Mouse (Mus musculus) liver, embryonic 11.5 days (tissue): ENCODE results near the gene Fbxl13. TPM values are rescaled to one million over a fixed set of nuclear protein-coding genes. Genes with fewer than 3 reads are reported as not detected.

Experiments
- ATAC-seq: fragments of 200-750 bp; cut with Nextera tagmentation; replicated peaks from 2 replicates; pipeline ENCODE4 v1.8.0; 2017; ENCODE audit warnings: moderate number of reproducible peaks, mild to moderate bottlenecking, moderate TSS enrichment, moderate library complexity; ENCODE audit not compliant: low FRiP score
- DNase-seq: peaks from one replicate; pipeline ENCODE4 v3.0.0-alpha.2; 2017; ENCODE audit warnings: low spot score
- H3K27ac ChIP-seq: fragments of 300-500 bp; sonication (generic); 2 replicates; pipeline ENCODE4 v1.5.1; 2014; ENCODE audit warnings: mild to moderate bottlenecking, low read depth, low read length, control low read depth
- H3K27me3 ChIP-seq: fragments of 300-500 bp; sonication (generic); replicated peaks from 2 replicates; pipeline ENCODE4 v1.6.1; 2014; ENCODE audit warnings: low read length, mixed read lengths; ENCODE audit not compliant: control insufficient read depth, insufficient read depth
- H3K36me3 ChIP-seq: fragments of 300-500 bp; sonication (generic); 2 replicates; pipeline ENCODE4 v1.6.1; 2014; ENCODE audit warnings: mild to moderate bottlenecking, low read length, moderate library complexity, mixed read lengths; ENCODE audit not compliant: control insufficient read depth, insufficient read depth
- H3K4me1 ChIP-seq: fragments of 300-500 bp; sonication (generic); replicated peaks from 2 replicates; pipeline ENCODE4 v1.6.1; 2014; ENCODE audit warnings: low read length, mixed read lengths; ENCODE audit not compliant: control insufficient read depth, insufficient read depth
- H3K4me2 ChIP-seq: fragments of 300-500 bp; sonication (generic); 2 replicates; pipeline ENCODE4 v1.6.1; 2014; ENCODE audit warnings: mild to moderate bottlenecking, control low read depth, moderate library complexity
- H3K4me3 ChIP-seq: fragments of 300-500 bp; sonication (generic); 2 replicates; pipeline ENCODE4 v1.5.1; 2014; ENCODE audit warnings: low read depth, low read length, control low read depth
- H3K9ac ChIP-seq: fragments of 300-500 bp; sonication (generic); 2 replicates; pipeline ENCODE4 v1.6.1; 2014; ENCODE audit warnings: low read depth, low read length, control low read depth
- H3K9me3 ChIP-seq: fragments of 300-500 bp; sonication (generic); 2 replicates; pipeline ENCODE4 v1.6.1; 2016; ENCODE audit warnings: low read length, inconsistent platforms, mixed read lengths; ENCODE audit not compliant: control insufficient read depth
- WGBS: fragments of 180-500 bp; shearing (Covaris S2); extraction: QIAGEN DNeasy Blood & Tissue Kit; methylation state at CpG from one replicate; pipeline ENCODE4 v1.1.7; 2014; 5-methylcytosine and 5-hydroxymethylcytosine counted together
- polyA plus RNA-seq: library from polyadenylated mRNA; unstranded; fragments of >200 nt; fragmentation: Nextera tagmentation; extraction: Ambion mirVana; gene quantifications from 2 replicates; pipeline ENCODE4 v1.2.1, GENCODE M21; 2014

The Fbxl13 gene
- polyA plus RNA-seq, 1 experiment from 2014 or later = 0.23 TPM

DNA sequence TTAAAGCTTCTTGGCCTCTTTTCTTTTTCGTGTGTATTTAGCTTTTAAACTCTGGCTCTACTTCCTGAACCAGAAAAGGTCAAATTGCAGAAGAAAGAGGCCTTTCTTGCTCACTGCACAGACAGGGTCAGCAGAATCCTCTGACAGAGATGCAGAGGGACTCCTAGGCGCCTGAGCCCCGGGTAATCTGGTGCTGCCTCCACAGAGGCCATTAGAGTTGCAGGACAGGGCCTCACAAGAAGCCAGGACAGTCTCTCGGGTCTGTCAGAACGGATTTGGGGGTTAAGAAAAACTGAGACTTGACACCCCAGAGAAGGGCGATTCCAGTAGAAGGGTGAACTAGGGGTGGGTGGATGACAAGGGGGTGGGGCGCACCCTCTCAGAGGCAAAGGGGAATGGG, 178.0 kb downstream of the Fbxl13 start:
- Histone ChIP-seq H3K4me2 (no peak overlapping the region), H3K4me3 (no peak overlapping the region), H3K36me3 (no peaks in the 10 kb centered on the region), H3K9ac (no peak overlapping the region), H3K4me1 (no peaks in the 10 kb centered on the region), H3K9me3 (no peaks in the 10 kb centered on the region), H3K27me3 (no peaks in the 10 kb centered on the region), H3K27ac (no peak overlapping the region)
- ATAC-seq (no peak), DNase-seq (no peak)
- 78% methylated on average over 7 of the region's 7 CpGs for WGBS

DNA sequence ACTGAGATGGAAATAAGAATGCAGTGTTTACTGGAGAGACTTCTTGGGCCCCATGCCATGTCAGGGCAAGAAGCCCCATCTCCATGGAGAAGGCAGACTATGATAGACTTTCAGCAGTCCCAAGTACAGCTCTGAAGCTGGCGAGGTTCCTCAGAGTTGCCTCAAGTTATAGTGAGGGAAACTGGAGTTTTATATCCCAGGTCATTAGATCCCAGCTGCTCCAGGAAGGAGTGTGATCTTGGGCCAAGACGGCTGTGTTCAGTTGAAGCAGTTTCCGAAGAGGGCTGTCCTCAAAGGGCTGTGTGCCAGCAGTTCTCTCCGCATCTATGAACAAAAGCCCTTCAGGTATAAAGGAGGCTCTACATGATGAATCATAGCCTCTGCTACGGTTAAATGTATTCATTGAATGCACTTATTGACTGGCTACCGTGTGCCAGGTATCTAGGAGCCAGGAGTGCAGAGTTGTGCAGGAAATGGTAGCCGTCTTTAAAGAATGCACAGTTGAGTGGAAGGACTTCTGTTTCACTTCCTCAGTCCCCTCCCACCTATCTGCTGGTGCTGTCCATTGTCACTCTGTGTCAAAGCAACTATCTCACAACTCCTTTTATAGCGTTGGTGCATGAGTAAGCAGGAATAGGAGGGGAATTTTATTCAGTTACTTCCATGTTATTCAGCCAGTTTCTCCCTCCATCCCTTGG, 204.5 kb downstream of the Fbxl13 start:
- DNase-seq (no peak), ATAC-seq (no peak)
- no peaks in the 10 kb centered on the region for H3K4me1 ChIP-seq
- H3K4me3 ChIP-seq = no peak overlapping the region
- H3K27me3 ChIP-seq = no peaks in the 10 kb centered on the region
- H3K27ac ChIP-seq = no peak overlapping the region
- no peaks in the 10 kb centered on the region for H3K9me3 ChIP-seq
- no peak overlapping the region for H3K4me2 ChIP-seq
- 82% methylated on average over 8 of the region's 8 CpGs for WGBS
- H3K36me3 ChIP-seq = no peaks in the 10 kb centered on the region
- H3K9ac ChIP-seq = no peak overlapping the region

DNA sequence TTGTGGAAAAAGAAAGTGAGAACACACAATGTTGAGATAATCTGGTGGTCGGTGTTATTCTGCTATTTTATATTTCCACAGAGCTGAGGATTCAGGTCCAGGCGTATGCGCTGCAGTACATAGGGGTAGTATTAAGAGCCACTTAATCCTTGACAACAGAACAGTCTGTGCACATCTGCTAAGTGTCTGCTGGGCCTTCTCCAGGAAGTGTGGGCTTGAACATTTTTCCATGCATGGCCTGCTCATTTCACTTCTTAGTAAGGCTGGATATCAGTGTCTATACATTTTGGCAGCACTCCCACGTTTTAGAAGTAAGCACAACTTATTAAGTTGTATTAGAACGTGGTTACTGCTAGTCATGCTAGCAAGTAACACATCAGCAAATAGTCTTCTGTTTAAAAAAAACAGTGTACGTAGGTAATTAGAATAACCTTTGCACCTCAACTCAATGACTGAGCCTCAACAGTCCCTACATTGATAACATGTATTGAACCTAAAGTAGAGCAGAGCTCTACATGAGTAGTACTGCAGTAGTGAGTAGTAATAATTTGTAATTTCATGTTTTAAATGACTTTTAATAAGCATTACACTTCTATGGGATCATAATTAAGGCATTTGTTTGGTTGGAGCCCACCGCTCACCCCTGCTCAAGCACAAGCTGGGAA, 205.9 kb downstream of the Fbxl13 start:
- no peak overlapping the region for H3K9ac ChIP-seq
- no peaks in the 10 kb centered on the region for H3K36me3 ChIP-seq
- no peaks in the 10 kb centered on the region for H3K27me3 ChIP-seq
- no peaks in the 10 kb centered on the region for H3K9me3 ChIP-seq
- no peaks in the 10 kb centered on the region for H3K4me1 ChIP-seq
- WGBS = 89% methylated on average over 7 of the region's 7 CpGs
- DNase-seq (no peak), ATAC-seq (no peak)
- H3K27ac ChIP-seq = no peak overlapping the region
- no peak overlapping the region for H3K4me3 ChIP-seq
- H3K4me2 ChIP-seq = no peak overlapping the region

DNA sequence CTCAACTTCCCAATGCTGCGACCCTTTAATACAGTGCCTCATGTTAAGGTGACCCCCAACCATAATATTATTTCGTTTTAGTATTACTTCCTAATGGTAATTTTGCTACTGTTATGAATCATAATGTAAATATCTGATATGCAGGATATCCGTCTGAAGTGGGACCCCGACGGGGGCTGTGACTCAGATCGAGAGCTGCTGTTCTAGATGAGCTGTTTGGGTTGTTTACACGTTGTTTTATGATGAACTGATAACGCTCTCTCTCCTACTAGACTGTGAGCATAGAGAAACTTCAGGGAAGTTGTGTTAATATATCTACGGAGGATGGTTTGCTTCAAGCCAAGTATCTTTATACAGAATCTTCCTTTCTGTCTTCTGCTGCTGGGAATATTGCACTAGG, 207.0 kb downstream of the Fbxl13 start:
- Histone ChIP-seq H3K4me2 (no peak overlapping the region), H3K9me3 (no peaks in the 10 kb centered on the region), H3K9ac (no peak overlapping the region), H3K4me1 (no peaks in the 10 kb centered on the region), H3K27ac (no peak overlapping the region), H3K27me3 (no peaks in the 10 kb centered on the region), H3K36me3 (no peaks in the 10 kb centered on the region), H3K4me3 (no peak overlapping the region)
- ATAC-seq (no peak), DNase-seq (no peak)
- 85% methylated on average over 9 of the region's 9 CpGs for WGBS

DNA sequence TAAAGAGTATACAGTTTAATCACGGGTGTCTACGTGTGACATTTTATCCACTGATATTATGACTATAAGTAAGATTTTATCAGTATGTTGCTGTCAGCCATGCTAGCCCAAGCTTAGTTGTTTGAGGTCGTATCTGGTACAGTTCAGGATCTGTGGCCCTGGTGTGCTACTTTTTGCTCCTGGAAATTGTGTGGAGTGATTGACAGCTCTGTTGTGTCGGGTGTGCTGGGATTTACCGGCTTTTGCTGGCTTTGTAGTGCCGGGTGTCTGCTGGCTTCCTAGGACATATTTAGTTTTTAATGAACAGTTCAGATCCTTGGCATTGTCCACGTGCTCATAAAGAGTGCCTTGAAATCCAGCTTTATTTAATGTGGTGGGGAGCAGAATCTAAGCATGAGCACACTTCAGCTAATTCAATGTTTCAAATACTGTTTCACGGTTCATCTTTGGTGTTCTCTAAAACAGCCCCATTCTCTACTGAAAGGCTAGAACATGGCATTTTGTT, 208.9 kb downstream of the Fbxl13 start:
- WGBS = 85% methylated on average over 8 of the region's 8 CpGs
- no peaks in the 10 kb centered on the region for H3K27me3 ChIP-seq

DNA sequence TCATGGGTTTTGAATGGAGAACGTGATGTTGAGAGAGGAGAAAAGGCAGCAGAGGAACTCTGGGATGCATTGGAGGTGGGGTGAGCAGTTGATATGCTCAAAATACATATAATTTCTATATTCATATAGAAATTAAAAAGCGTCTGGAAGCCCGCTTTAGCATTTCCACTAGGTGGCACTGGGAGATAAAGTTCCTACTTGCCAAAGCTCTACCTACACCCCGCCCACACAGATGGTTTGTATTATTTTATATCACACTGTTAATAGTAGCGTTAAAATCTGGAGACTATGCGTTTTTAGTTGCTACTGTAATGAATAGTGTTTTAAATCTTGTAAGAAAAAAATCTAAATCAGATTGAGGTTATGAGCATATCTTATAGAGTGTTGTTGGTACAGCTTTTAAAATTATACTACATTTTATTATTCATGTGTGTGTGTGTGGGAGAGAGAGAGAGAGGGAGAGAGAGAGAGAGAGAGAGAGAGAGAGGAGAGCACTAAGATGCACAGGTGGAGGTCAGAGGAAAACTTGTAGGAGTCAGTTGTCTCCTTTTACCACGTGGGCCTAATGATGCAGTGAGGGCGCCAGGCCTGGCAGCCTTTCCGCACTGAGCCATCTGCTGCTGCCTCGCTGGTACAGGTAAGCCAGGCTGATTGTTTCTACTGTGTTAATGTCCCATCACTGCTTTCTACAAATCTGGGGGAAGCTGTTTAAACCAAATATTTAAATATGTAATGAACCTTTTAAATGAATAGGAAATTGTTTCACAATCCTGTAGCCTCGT, 211.1 kb downstream of the Fbxl13 start:
- ATAC-seq = no peak
- Histone ChIP-seq H3K9ac (no peak overlapping the region), H3K27me3 (no peaks in the 10 kb centered on the region), H3K9me3 (no peaks in the 10 kb centered on the region), H3K36me3 (no peaks in the 10 kb centered on the region), H3K4me3 (no peak overlapping the region), H3K4me1 (no peaks in the 10 kb centered on the region), H3K4me2 (no peak overlapping the region), H3K27ac (no peak overlapping the region)
- no peak for DNase-seq
- 81% methylated on average over 11 of the region's 11 CpGs for WGBS

More for the DNA sequence above, 208.9 kb downstream of the Fbxl13 start:
- Histone ChIP-seq H3K27ac (no peak overlapping the region), H3K4me1 (no peaks in the 10 kb centered on the region), H3K4me3 (no peak overlapping the region), H3K9ac (no peak overlapping the region), H3K36me3 (no peaks in the 10 kb centered on the region), H3K9me3 (no peaks in the 10 kb centered on the region), H3K4me2 (no peak overlapping the region)
- DNase-seq = no peak
- no peak for ATAC-seq

Other genes with a start within 250 kb of the Fbxl13 start
- gene Ccdc146, start 221.0 kb downstream of the Fbxl13 start, polyA plus RNA-seq = not detected in 2 replicates
- 8.0 and 8.8 TPM in 2 replicates for gene Fam185a, start 220.7 kb downstream of the Fbxl13 start, polyA plus RNA-seq
- gene Lrrc17, start 102.1 kb downstream of the Fbxl13 start, polyA plus RNA-seq = 3.6 and 5.9 TPM in 2 replicates
- 29.7 and 29.8 TPM in 2 replicates for gene Armc10, start 179 bp upstream of the Fbxl13 start, polyA plus RNA-seq
- gene Napepld, start 55.8 kb upstream of the Fbxl13 start, polyA plus RNA-seq = 3.6 and 3.9 TPM in 2 replicates
- 89.6 and 90.9 TPM in 2 replicates for gene Pmpcb, start 91.5 kb upstream of the Fbxl13 start, polyA plus RNA-seq
- gene Dnajc2, start 139.6 kb upstream of the Fbxl13 start, polyA plus RNA-seq = 99.9 and 104 TPM in 2 replicates
- gene Psmc2, start 139.6 kb upstream of the Fbxl13 start, polyA plus RNA-seq = 229 and 246 TPM in 2 replicates
- gene Slc26a5, start 220.0 kb upstream of the Fbxl13 start, polyA plus RNA-seq = 0.06 TPM in 1 of 2 replicates, not detected in the other